Mouse (Mus musculus) neural tube, embryonic 13.5 days (tissue): ENCODE data around the gene Ola1. TPM values are rescaled to one million over a fixed set of nuclear protein-coding genes. Genes with fewer than 3 reads are reported as not detected.

ENCODE experiments used
- ATAC-seq: fragments of 200-750 bp; cut with Nextera tagmentation; 2 replicates; pipeline ENCODE4 v1.8.0; 2017; ENCODE audit warnings: low read depth, mild to moderate bottlenecking, moderate TSS enrichment, moderate library complexity
- H3K27ac ChIP-seq: fragments of 300-500 bp; sonication (generic); replicated peaks from 2 replicates; pipeline ENCODE4 v1.5.1; 2015; ENCODE audit warnings: moderate library complexity, mild to moderate bottlenecking, inconsistent platforms
- H3K27me3 ChIP-seq: fragments of 300-500 bp; sonication (generic); 2 replicates; pipeline ENCODE4 v1.6.1; 2015; ENCODE audit warnings: mild to moderate bottlenecking, inconsistent platforms
- H3K36me3 ChIP-seq: fragments of 300-500 bp; sonication (generic); 2 replicates; pipeline ENCODE4 v1.6.1; 2015; ENCODE audit warnings: mild to moderate bottlenecking, inconsistent platforms
- H3K4me1 ChIP-seq: fragments of 300-500 bp; sonication (generic); replicated peaks from 2 replicates; pipeline ENCODE4 v1.6.1; 2015; ENCODE audit warnings: inconsistent platforms
- H3K4me2 ChIP-seq: fragments of 300-500 bp; sonication (generic); 2 replicates; pipeline ENCODE4 v1.6.1; 2015; ENCODE audit warnings: inconsistent platforms, mild to moderate bottlenecking, moderate library complexity
- H3K4me3 ChIP-seq: fragments of 300-500 bp; sonication (generic); 2 replicates; pipeline ENCODE4 v1.5.1; 2015; ENCODE audit warnings: mild to moderate bottlenecking, inconsistent platforms
- H3K9ac ChIP-seq: fragments of 300-500 bp; sonication (generic); 2 replicates; pipeline ENCODE4 v1.6.1; 2015; ENCODE audit warnings: moderate library complexity, mild to moderate bottlenecking, inconsistent platforms
- H3K9me3 ChIP-seq: fragments of 300-500 bp; sonication (generic); 2 replicates; pipeline ENCODE4 v1.6.1; 2016; ENCODE audit warnings: inconsistent platforms
- WGBS: fragments of 180-500 bp; shearing (Covaris S2); methylation state at CpG from one replicate; pipeline ENCODE4 v1.1.7; 2015; 5-methylcytosine and 5-hydroxymethylcytosine counted together
- polyA plus RNA-seq: library from polyadenylated mRNA; unstranded; fragments of >200 nt; fragmentation: Nextera tagmentation; extraction: Ambion mirVana; gene quantifications from 2 replicates; pipeline ENCODE4 v1.2.1, GENCODE M21; 2015

Gene Ola1
- 102 and 110 TPM in 2 replicates for polyA plus RNA-seq

- no peak within 1 kb of the TSS for H3K4me3 ChIP-seq
- no peak for ATAC-seq
- peaks cover 4% of the 10 kb centered on the region; the same call in 1 of the 2 replicates for H3K4me1 ChIP-seq
- H3K27ac ChIP-seq, result no peak within 1 kb of the TSS
- H3K9ac ChIP-seq, result no peak within 1 kb of the TSS
- WGBS, result 87% methylated on average over 5 of the region's 5 CpGs
- H3K9me3 ChIP-seq, result peaks cover 6% of the 10 kb centered on the region; the same call in 1 of the 2 replicates
- H3K36me3 ChIP-seq, result no peaks in the 10 kb centered on the region
- no peaks in the 10 kb centered on the region; the same call in 1 of the 2 replicates for H3K27me3 ChIP-seq
- no peak within 1 kb of the TSS for H3K4me2 ChIP-seq
These were observed at the start of gene Ola1 for GRCm38 (mm10) chr2:73218913-73219312. TSS of gene Ola1 (minus strand) at chr2:73218924.

DNA sequence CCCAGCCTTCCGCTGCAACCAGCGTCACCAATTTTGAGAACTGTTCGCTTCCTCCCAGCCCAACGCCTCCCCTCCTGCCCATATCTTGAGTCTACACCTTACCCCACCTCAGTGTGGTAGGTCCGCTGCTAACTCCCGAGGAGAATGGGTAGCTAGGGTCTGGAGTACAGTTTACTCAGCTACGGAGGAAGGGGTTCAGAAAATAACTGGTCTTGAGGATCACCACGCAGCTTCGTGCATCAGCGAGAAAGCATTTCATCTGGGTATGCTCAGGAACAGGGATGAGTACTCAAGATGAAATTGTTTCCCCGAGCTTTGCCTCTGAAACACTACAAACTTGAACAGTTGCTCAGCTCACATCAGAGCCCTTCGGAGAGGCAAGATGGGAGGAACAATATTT lies 49.6 kb upstream of the Ola1 start:
- Histone ChIP-seq H3K4me2 (no peak overlapping the region), H3K9me3 (no peaks in the 10 kb centered on the region), H3K36me3 (no peaks in the 10 kb centered on the region), H3K4me1 (peaks cover 42% of the 10 kb centered on the region), H3K9ac (no peak overlapping the region), H3K4me3 (no peak overlapping the region), H3K27ac (no peak overlapping the region), H3K27me3 (peaks cover 96% of the 10 kb centered on the region)
- ATAC-seq, result no peak
- WGBS, result 2% methylated on average over 12 of the region's 12 CpGs

- Histone ChIP-seq H3K4me3 (no peak overlapping the region), H3K4me1 (peaks cover 38% of the 10 kb centered on the region), H3K27ac (no peak overlapping the region), H3K4me2 (no peak overlapping the region), H3K36me3 (no peaks in the 10 kb centered on the region), H3K9ac (no peak overlapping the region), H3K9me3 (no peaks in the 10 kb centered on the region), H3K27me3 (peaks cover 96% of the 10 kb centered on the region)
- 1% methylated on average over 4 of the region's 4 CpGs for WGBS
- ATAC-seq, result no peak
These were observed 49.1 kb upstream of the Ola1 start for GRCm38 (mm10) chr2:73267818-73268217.

GRCm38 (mm10) chr2:73267231-73267630 lies 48.5 kb upstream of the Ola1 start:
- ATAC-seq, result no peak
- Histone ChIP-seq H3K9ac (no peak overlapping the region), H3K4me1 (peaks cover 32% of the 10 kb centered on the region), H3K4me3 (no peak overlapping the region), H3K27me3 (peaks cover 97% of the 10 kb centered on the region), H3K27ac (no peak overlapping the region), H3K9me3 (no peaks in the 10 kb centered on the region), H3K36me3 (no peaks in the 10 kb centered on the region), H3K4me2 (no peak overlapping the region)
- 15% methylated on average over 3 of the region's 3 CpGs for WGBS

DNA sequence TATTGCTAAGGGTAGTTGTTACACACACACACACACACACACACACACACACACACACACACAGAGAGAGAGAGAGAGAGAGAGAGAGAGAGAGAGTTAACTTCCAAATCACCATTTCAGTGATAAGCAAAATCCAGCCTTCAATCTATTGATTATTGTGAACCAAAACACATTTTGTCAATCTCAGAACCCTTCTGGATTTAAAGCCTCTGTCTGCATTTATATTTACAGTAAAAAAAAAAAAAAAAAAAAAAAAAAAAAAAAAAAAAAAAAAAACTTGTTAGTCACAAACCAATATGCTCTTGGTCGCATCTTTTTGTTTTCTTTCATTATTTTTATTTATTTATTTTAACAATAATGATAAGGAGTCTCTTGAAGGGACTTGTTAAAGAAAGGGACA lies 47.9 kb upstream of the Ola1 start:
- peaks cover 97% of the 10 kb centered on the region for H3K27me3 ChIP-seq
- no peaks in the 10 kb centered on the region for H3K9me3 ChIP-seq
- H3K4me3 ChIP-seq, result no peak overlapping the region
- 52% methylated on average over 1 of the region's 1 CpGs for WGBS
- H3K4me2 ChIP-seq, result no peak overlapping the region
- no peak overlapping the region for H3K9ac ChIP-seq
- ATAC-seq, result no peak
- H3K36me3 ChIP-seq, result no peaks in the 10 kb centered on the region
- peaks cover 28% of the 10 kb centered on the region for H3K4me1 ChIP-seq
- H3K27ac ChIP-seq, result no peak overlapping the region

DNA sequence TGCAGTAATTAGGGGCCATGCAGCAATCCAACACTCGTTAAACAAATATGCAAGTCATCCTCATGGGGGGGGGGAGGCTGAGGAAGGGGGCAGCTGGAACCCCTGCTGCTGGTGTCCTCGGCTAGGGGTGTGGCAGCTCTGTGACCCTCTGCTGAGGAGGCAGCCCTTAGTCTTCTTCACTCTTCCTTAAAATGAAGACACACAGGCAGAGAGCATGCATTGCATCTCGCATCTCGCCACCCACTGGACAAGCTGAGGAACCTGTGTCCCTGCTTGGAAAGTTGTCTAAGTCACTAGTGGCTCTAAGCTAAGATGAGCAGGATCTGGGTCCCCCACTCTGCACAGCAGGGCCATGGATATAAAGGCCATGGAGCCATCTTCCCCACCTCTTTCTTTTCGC lies 47.3 kb upstream of the Ola1 start:
- ATAC-seq, result no peak
- H3K4me3 ChIP-seq, result no peak overlapping the region
- H3K27me3 ChIP-seq, result peaks cover 92% of the 10 kb centered on the region
- H3K4me1 ChIP-seq, result peaks cover 24% of the 10 kb centered on the region
- H3K36me3 ChIP-seq, result no peaks in the 10 kb centered on the region
- no peak overlapping the region for H3K27ac ChIP-seq
- 4% methylated on average over 5 of the region's 5 CpGs for WGBS
- H3K9ac ChIP-seq, result no peak overlapping the region
- no peaks in the 10 kb centered on the region for H3K9me3 ChIP-seq
- H3K4me2 ChIP-seq, result no peak overlapping the region

DNA sequence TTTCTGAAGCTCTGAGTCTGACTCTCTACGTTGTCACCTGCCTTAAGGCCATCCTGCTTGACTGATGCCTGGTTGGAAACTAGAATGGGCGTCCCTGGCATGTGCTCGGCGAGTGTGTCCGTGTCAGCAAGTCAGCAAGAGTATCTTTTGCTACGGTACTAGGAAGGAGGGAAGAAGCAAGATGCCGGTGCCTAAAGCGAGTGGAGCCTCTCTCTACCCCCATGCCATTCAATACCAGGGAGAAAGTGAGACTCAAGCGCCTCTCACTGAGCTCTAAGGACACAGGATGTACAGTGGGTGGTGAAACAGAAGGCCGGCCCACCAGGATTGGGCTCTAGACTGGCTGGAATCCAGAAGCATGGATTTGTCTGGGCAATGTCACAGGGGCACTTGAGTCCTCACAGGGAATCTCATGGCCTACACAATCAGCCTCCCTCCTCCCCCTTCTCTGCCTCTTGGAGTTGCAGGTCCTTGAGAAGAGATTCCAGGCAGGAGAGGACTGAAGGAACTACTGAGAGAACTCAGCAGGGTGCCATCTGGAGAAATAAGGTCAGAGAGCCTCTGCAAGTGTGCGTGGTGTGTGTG lies 46.0 kb upstream of the Ola1 start:
- H3K9ac ChIP-seq, result no peak overlapping the region
- H3K4me2 ChIP-seq, result peak overlapping the region; percentile 51
- H3K36me3 ChIP-seq, result no peaks in the 10 kb centered on the region
- no peak overlapping the region for H3K27ac ChIP-seq
- WGBS, result 7% methylated on average over 11 of the region's 11 CpGs
- ATAC-seq, result no peak
- peaks cover 16% of the 10 kb centered on the region for H3K4me1 ChIP-seq
- H3K9me3 ChIP-seq, result no peaks in the 10 kb centered on the region
- H3K4me3 ChIP-seq, result peak overlapping the region; percentile 27; the same call in 1 of the 2 replicates
- peaks cover 79% of the 10 kb centered on the region for H3K27me3 ChIP-seq

GRCm38 (mm10) chr2:73263794-73264610 lies 45.3 kb upstream of the Ola1 start:
- H3K27me3 ChIP-seq, result peaks cover 73% of the 10 kb centered on the region
- no peak overlapping the region for H3K9ac ChIP-seq
- no peaks in the 10 kb centered on the region for H3K9me3 ChIP-seq
- peaks cover 16% of the 10 kb centered on the region for H3K4me1 ChIP-seq
- peak; percentile 53; the same call in 1 of the 2 replicates for ATAC-seq
- 1% methylated on average over 38 of the region's 38 CpGs for WGBS
- peak overlapping the region; percentile 27 for H3K4me3 ChIP-seq
- H3K36me3 ChIP-seq, result no peaks in the 10 kb centered on the region
- H3K27ac ChIP-seq, result no peak overlapping the region
- H3K4me2 ChIP-seq, result peak overlapping the region; percentile 51

- Histone ChIP-seq H3K4me1 (peaks cover 16% of the 10 kb centered on the region), H3K27ac (no peak overlapping the region), H3K9me3 (no peaks in the 10 kb centered on the region), H3K4me2 (peak overlapping the region; percentile 51), H3K27me3 (peaks cover 71% of the 10 kb centered on the region), H3K9ac (no peak overlapping the region), H3K4me3 (peak overlapping the region; percentile 27), H3K36me3 (no peaks in the 10 kb centered on the region)
- 7% methylated on average over 16 of the region's 16 CpGs for WGBS
- no peak for ATAC-seq
These were observed 44.5 kb upstream of the Ola1 start for GRCm38 (mm10) chr2:73263172-73263765.

DNA sequence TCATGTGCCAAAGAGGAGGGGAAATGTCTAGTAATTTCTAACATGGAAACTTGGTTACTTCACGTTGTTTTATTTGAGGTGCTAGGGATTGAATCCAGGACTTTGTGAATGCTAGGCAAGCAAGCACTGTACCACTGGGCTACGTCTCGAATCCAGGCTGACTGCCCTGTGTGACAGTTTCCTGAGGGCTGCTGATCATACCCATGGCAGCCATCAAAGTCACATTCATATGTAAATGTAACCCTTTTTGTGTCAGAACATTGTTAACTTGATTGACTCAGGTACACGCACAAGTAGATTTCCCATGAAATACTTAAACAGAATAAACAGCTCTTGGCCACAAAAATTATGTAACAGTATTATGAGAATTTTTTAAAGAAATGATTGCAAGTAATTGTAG lies 30.0 kb upstream of the Ola1 start:
- H3K27ac ChIP-seq, result no peak overlapping the region
- peaks cover 6% of the 10 kb centered on the region; the same call in 1 of the 2 replicates for H3K9me3 ChIP-seq
- H3K4me2 ChIP-seq, result no peak overlapping the region
- no peak for ATAC-seq
- no peak overlapping the region for H3K4me3 ChIP-seq
- no peaks in the 10 kb centered on the region for H3K27me3 ChIP-seq
- H3K36me3 ChIP-seq, result no peaks in the 10 kb centered on the region
- H3K4me1 ChIP-seq, result no peaks in the 10 kb centered on the region
- 32% methylated on average over 4 of the region's 4 CpGs for WGBS
- no peak overlapping the region for H3K9ac ChIP-seq

DNA sequence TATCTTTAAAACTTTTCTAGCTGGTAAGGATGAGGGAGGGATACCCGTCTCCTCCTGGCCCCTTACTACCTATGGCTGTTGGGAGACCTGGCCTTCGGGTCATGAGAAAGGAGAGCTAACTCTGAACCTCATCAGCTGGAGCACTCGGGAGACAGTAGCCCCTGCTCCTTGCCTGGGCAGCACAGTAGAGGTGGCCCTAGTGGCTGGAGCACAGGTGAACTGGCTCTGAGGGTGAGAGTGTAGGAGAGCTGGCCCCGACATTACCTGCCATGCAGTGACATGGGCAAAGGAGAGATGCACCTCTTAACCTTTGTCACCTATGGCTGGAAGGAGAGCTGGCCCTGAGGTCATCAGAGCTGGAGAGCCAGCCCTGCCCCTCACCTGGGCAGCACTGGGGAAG lies 22.6 kb upstream of the Ola1 start:
- no peaks in the 10 kb centered on the region for H3K9me3 ChIP-seq
- no peaks in the 10 kb centered on the region for H3K4me1 ChIP-seq
- H3K27ac ChIP-seq, result no peak overlapping the region
- no peak overlapping the region for H3K9ac ChIP-seq
- no peak overlapping the region for H3K4me2 ChIP-seq
- WGBS, result 83% methylated on average over 4 of the region's 4 CpGs
- no peaks in the 10 kb centered on the region for H3K27me3 ChIP-seq
- no peak for ATAC-seq
- H3K4me3 ChIP-seq, result no peak overlapping the region
- no peaks in the 10 kb centered on the region for H3K36me3 ChIP-seq

DNA sequence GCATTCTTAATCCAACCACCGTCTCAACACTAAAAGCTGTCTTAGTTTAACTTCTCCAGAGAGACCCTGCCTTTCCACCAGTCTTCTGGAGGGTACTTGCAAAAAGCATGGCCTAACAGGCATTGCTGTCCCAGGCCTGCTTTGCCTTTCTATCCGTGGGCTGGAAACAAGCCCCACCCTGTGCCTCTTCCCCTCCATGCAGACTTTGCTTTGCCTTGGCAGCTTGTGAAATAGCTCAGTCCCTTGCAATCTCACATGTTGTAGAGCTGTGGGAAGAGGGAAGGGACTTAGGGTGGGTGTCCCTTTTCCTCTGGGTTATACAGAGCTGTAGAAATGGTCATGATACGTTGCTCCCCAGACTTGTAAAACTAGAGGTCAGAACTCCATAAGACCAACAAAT lies 12.4 kb upstream of the Ola1 start:
- no peak overlapping the region for H3K9ac ChIP-seq
- ATAC-seq, result no peak
- H3K4me2 ChIP-seq, result no peak overlapping the region
- no peaks in the 10 kb centered on the region for H3K4me1 ChIP-seq
- no peak overlapping the region for H3K4me3 ChIP-seq
- H3K36me3 ChIP-seq, result no peaks in the 10 kb centered on the region
- WGBS, result 63% methylated on average over 3 of the region's 3 CpGs
- H3K9me3 ChIP-seq, result no peaks in the 10 kb centered on the region
- no peaks in the 10 kb centered on the region for H3K27me3 ChIP-seq
- no peak overlapping the region for H3K27ac ChIP-seq
